Mouse (Mus musculus): Measurements from ENCODE around the gene Irf2bp1. TPM values are rescaled to one million over a fixed set of nuclear protein-coding genes. Genes with fewer than 3 reads are reported as not detected.

Gene Irf2bp1
- polyA plus RNA-seq, 1 experiment from 2014 or later = 32.4 TPM

DNA sequence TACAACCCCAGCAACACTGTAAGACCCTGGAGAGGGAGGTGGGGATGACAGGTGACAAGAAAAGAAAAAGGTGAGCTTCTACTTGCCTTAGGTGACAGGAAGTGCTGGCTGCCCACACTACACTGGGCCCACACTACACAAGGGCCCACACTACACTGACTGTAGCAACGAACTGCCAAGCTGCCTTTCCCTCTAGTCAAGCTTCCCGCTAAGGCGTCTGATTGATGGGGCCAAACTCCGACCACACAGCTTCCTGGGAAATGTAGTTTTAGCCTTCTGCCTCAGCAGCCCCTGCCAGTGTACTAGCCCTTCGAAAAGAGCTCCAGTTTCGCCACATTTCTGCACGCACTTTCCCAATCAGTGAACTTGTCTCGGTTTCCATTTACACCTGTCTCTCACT, 36.2 kb upstream of the Irf2bp1 start:
- WGBS = 11% methylated on average over 8 of the region's 8 CpGs
- Histone ChIP-seq H3K4me3 (replicated peaks; ENCODE audit: low read length) (no peak overlapping the region), H3K27ac (0 out of 2 replicates have a peak overlapping the region, but pooled peaks have one; percentile 45), H3K9ac (no peak overlapping the region), H3K9me3 (ENCODE audit: control insufficient read depth, low read length) (no peaks in the 10 kb centered on the region), H3K4me1 (replicated peaks; ENCODE audit: control insufficient read depth, insufficient read depth, low read length) (peaks cover 14% of the 10 kb centered on the region), H3K4me2 (replicated peaks) (no peak overlapping the region), H3K36me3 (replicated peaks; ENCODE audit: control insufficient read depth, insufficient read depth) (no peaks in the 10 kb centered on the region), H3K27me3 (ENCODE audit: control insufficient read depth, insufficient read depth, low read length) (no peaks in the 10 kb centered on the region)
- ATAC-seq (ENCODE audit: low FRiP score) (peak; percentile 44), DNase-seq (ENCODE audit: low spot score) (peak; percentile 68)

DNA sequence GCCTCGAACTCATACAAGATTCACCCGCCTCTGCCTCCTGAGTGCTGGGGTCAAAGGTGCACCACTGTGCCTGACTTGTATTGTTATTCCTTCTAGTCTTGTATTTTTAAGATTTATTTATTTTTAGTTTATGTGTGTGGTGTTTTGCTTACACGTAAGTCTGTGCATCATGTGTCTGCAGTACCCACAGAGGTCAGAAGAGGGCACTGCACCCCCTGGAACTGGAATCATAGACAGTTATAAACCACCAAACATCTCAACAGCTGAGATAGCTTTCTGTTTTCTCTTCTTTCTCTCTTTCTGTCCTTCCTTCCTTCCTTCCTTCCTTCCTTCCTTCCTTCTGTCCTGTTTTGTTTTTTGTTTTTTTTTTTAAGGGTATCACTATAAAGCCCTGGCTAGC, 32.9 kb upstream of the Irf2bp1 start:
- no peak overlapping the region for H3K4me2 ChIP-seq (replicated peaks)
- H3K9me3 ChIP-seq (ENCODE audit: control insufficient read depth, low read length) = no peaks in the 10 kb centered on the region
- no peak overlapping the region for H3K27ac ChIP-seq
- no peak overlapping the region for H3K9ac ChIP-seq
- no peak for ATAC-seq (ENCODE audit: low FRiP score)
- no peaks in the 10 kb centered on the region for H3K36me3 ChIP-seq (replicated peaks; ENCODE audit: control insufficient read depth, insufficient read depth)
- 87% methylated on average over 3 of the region's 3 CpGs for WGBS
- no peak overlapping the region for H3K4me3 ChIP-seq (replicated peaks; ENCODE audit: low read length)
- H3K4me1 ChIP-seq (replicated peaks; ENCODE audit: control insufficient read depth, insufficient read depth, low read length) = no peaks in the 10 kb centered on the region
- H3K27me3 ChIP-seq (ENCODE audit: control insufficient read depth, insufficient read depth, low read length) = no peaks in the 10 kb centered on the region
- DNase-seq (ENCODE audit: low spot score) = no peak

DNA sequence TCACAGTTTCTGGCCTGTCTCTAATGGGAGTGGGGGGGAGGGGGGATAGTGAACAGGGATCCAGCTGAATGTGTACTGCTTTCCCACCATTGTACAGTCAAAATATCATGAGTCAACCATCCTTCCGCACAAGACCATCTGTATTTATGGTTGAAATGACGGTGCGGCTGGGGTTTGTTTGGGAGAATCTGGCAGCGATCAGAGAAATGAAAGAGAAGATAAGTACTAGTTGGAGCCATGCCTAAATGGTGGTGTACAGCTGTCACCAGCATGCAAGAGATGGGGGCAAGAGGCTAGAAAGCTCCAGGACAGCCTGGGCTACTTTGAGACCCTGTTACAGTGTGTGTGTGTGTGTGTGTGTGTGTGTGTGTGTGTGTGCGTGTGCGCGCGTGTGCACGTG, 25.5 kb upstream of the Irf2bp1 start:
- H3K27ac ChIP-seq = no peak overlapping the region
- no peak for ATAC-seq (ENCODE audit: low FRiP score)
- H3K9me3 ChIP-seq (ENCODE audit: control insufficient read depth, low read length) = no peaks in the 10 kb centered on the region
- H3K27me3 ChIP-seq (ENCODE audit: control insufficient read depth, insufficient read depth, low read length) = no peaks in the 10 kb centered on the region
- no peak for DNase-seq (ENCODE audit: low spot score)
- no peaks in the 10 kb centered on the region for H3K4me1 ChIP-seq (replicated peaks; ENCODE audit: control insufficient read depth, insufficient read depth, low read length)
- WGBS = 92% methylated on average over 9 of the region's 9 CpGs
- H3K4me2 ChIP-seq (replicated peaks) = no peak overlapping the region
- H3K4me3 ChIP-seq (replicated peaks; ENCODE audit: low read length) = no peak overlapping the region
- no peaks in the 10 kb centered on the region for H3K36me3 ChIP-seq (replicated peaks; ENCODE audit: control insufficient read depth, insufficient read depth)
- no peak overlapping the region for H3K9ac ChIP-seq

DNA sequence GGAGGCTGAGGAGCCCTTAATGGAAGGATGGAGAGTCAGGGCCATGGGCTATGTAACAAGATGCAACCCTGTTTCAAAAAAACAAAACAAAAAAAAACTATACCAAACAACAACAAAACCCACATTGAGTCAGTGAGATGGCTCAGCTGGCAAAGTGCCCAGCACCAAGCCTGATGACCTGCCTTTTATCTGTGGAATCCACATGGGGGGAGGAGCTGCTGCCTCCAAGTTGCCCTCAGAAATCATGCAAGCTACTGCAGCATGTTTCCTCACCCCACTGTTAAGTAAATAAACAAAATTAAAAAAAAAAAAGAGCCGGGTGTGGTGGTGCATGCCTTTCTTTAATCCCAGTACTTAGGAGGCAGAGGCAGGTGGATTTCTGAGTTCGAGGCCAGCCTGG, 17.3 kb upstream of the Irf2bp1 start:
- 85% methylated on average over 2 of the region's 2 CpGs for WGBS
- ATAC-seq (ENCODE audit: low FRiP score) (no peak), DNase-seq (ENCODE audit: low spot score) (no peak)
- H3K4me2 ChIP-seq (replicated peaks) = no peak overlapping the region
- no peak overlapping the region for H3K9ac ChIP-seq
- H3K4me3 ChIP-seq (replicated peaks; ENCODE audit: low read length) = no peak overlapping the region
- H3K27me3 ChIP-seq (ENCODE audit: control insufficient read depth, insufficient read depth, low read length) = no peaks in the 10 kb centered on the region
- no peaks in the 10 kb centered on the region for H3K36me3 ChIP-seq (replicated peaks; ENCODE audit: control insufficient read depth, insufficient read depth)
- H3K4me1 ChIP-seq (replicated peaks; ENCODE audit: control insufficient read depth, insufficient read depth, low read length) = peaks cover 7% of the 10 kb centered on the region
- H3K27ac ChIP-seq = no peak overlapping the region
- H3K9me3 ChIP-seq (ENCODE audit: control insufficient read depth, low read length) = no peaks in the 10 kb centered on the region

DNA sequence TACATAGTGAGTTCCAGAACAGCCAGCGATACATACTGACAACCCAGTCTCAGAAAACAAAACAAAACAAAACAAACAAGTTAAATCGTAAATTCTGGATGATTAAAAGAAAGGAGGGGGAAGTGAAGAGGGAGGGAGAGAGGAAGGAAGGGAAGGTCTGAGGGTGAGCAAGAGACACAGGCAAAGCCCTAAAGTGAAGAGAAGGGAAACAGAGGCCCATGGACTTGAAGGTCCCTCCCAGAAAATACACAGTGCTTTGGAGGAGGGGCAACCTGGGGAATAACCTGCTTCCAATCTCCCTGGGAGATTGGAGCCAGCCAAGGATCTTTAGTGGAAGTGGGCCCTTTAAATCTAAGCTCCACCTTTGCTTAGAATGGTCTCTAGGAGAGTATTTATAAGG, 16.7 kb upstream of the Irf2bp1 start, which contains the start of gene Nanos2:
Gene Nanos2 (plus strand): TSS at position 301 of the 400 bp plus-strand sequence.
- no peak for DNase-seq (ENCODE audit: low spot score)
- H3K27me3 ChIP-seq (ENCODE audit: control insufficient read depth, insufficient read depth, low read length) = no peaks in the 10 kb centered on the region
- ATAC-seq (ENCODE audit: low FRiP score) = no peak
- no peak within 1 kb of the TSS for H3K4me3 ChIP-seq (replicated peaks; ENCODE audit: low read length)
- no peak within 1 kb of the TSS for H3K27ac ChIP-seq
- no peaks in the 10 kb centered on the region for H3K36me3 ChIP-seq (replicated peaks; ENCODE audit: control insufficient read depth, insufficient read depth)
- 74% methylated on average over 2 of the region's 2 CpGs for WGBS
- no peak within 1 kb of the TSS for H3K9ac ChIP-seq
- H3K4me1 ChIP-seq (replicated peaks; ENCODE audit: control insufficient read depth, insufficient read depth, low read length) = peaks cover 7% of the 10 kb centered on the region
- H3K4me2 ChIP-seq (replicated peaks) = no peak within 1 kb of the TSS
- H3K9me3 ChIP-seq (ENCODE audit: control insufficient read depth, low read length) = no peaks in the 10 kb centered on the region

DNA sequence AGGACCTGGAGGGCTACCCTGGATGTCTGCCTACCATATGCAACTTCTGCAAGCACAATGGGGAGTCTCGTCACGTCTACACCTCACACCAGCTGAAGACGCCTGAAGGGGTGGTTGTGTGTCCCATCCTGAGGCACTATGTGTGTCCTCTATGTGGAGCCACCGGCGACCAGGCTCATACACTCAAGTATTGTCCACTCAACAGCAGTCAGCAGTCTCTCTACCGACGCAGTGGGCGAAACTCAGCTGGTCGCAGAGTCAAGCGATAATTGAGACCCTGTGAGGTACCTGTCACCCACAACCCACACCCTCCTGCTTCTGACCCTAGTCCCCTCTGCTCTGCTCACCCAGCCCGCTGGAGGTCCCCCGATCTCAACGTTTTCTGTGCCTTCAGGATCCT, 16.1 kb upstream of the Irf2bp1 start:
- H3K9ac ChIP-seq = no peak overlapping the region
- H3K9me3 ChIP-seq (ENCODE audit: control insufficient read depth, low read length) = no peaks in the 10 kb centered on the region
- no peak overlapping the region for H3K27ac ChIP-seq
- no peak overlapping the region for H3K4me2 ChIP-seq (replicated peaks)
- WGBS = 77% methylated on average over 13 of the region's 13 CpGs
- DNase-seq (ENCODE audit: low spot score) (no peak), ATAC-seq (ENCODE audit: low FRiP score) (no peak)
- no peaks in the 10 kb centered on the region for H3K36me3 ChIP-seq (replicated peaks; ENCODE audit: control insufficient read depth, insufficient read depth)
- peaks cover 14% of the 10 kb centered on the region for H3K4me1 ChIP-seq (replicated peaks; ENCODE audit: control insufficient read depth, insufficient read depth, low read length)
- H3K27me3 ChIP-seq (ENCODE audit: control insufficient read depth, insufficient read depth, low read length) = no peaks in the 10 kb centered on the region
- H3K4me3 ChIP-seq (replicated peaks; ENCODE audit: low read length) = no peak overlapping the region

DNA sequence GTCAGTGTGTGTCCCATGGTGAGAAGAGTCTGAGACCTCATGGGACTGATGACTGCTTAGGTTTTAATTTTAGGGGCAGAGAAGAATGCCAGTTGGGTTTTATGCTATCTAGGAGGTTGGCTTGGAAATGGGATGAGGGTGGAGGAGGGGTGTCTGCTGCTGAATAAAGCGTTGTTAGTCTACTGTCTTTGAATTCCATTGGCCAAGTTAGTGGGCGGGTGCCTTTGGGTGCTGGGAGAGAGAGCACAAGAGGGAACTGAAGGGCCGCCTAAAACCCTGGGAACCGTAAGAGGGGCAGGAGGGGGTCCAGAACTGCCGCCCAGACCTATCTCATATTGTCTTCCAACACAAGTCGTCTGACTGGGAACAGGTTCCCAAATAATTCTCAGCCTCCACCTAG, 15.1 kb upstream of the Irf2bp1 start:
- ATAC-seq (ENCODE audit: low FRiP score) = no peak
- Histone ChIP-seq H3K9ac (no peak overlapping the region), H3K4me2 (replicated peaks) (no peak overlapping the region), H3K27me3 (ENCODE audit: control insufficient read depth, insufficient read depth, low read length) (no peaks in the 10 kb centered on the region), H3K4me1 (replicated peaks; ENCODE audit: control insufficient read depth, insufficient read depth, low read length) (peaks cover 22% of the 10 kb centered on the region), H3K9me3 (ENCODE audit: control insufficient read depth, low read length) (no peaks in the 10 kb centered on the region), H3K36me3 (replicated peaks; ENCODE audit: control insufficient read depth, insufficient read depth) (no peaks in the 10 kb centered on the region), H3K27ac (no peak overlapping the region), H3K4me3 (replicated peaks; ENCODE audit: low read length) (no peak overlapping the region)
- WGBS = 76% methylated on average over 6 of the region's 6 CpGs
- DNase-seq (ENCODE audit: low spot score) = no peak

DNA sequence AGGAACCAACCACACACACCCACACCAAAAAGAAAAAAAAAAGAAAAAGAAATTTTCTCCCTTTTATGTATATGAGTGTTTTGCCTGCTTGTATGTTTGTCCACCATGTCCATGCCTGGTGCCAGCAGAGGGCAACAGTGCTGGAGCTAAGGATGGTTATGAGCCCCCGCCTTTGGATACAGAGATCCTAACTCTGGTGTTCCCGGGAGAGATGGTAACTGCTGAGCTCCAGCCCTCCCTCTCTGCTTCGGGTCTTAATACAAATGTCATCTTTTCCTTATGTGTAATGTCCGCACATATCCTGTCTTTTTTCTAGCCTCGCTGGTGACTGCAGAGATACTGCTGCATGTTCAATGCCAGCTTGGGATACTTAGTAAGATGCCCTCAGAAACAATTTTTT, 13.8 kb upstream of the Irf2bp1 start:
- Histone ChIP-seq H3K9me3 (ENCODE audit: control insufficient read depth, low read length) (no peaks in the 10 kb centered on the region), H3K4me3 (replicated peaks; ENCODE audit: low read length) (peak overlapping the region; percentile 58), H3K4me1 (replicated peaks; ENCODE audit: control insufficient read depth, insufficient read depth, low read length) (peaks cover 28% of the 10 kb centered on the region), H3K27ac (peak overlapping the region; percentile 93), H3K9ac (peak overlapping the region; percentile 57), H3K36me3 (replicated peaks; ENCODE audit: control insufficient read depth, insufficient read depth) (no peaks in the 10 kb centered on the region), H3K27me3 (ENCODE audit: control insufficient read depth, insufficient read depth, low read length) (no peaks in the 10 kb centered on the region), H3K4me2 (replicated peaks) (peak overlapping the region; percentile 75)
- DNase-seq (ENCODE audit: low spot score) (peak; percentile 63), ATAC-seq (ENCODE audit: low FRiP score) (no peak)
- WGBS = 5% methylated on average over 5 of the region's 5 CpGs

DNA sequence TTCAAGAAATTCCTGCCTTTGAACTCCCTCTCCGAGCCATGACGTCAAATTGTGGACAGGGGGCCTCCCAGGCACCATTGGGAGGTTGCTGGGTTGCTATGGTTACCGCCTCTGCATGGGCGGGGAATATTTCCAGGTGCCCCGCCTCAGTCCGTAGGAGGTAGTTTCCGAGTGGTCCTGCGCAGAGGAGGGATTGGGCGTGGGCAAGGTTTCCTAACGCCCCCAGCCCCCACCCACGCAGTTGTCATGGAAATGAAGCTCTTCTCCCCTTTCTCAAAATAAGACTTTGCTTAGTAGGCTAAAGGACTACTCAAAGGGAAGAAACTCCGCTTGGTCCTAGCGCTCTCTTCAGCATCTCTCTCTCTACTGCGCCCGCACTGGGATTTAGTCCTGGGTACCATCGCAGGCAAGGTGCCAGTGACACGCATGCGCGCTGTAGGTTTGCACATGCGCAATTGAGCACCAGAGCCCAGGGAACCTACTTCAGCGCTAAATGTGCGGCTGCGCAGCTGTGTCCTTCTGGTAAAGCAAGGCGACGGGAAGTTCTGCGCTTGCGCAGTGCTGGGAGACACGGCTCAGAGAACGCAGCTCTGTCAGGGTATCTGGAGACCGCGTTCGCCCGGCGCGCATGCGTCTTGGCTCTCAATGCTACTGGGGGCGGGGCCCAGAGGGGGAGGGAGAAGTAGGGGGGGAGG, 13.1 kb upstream of the Irf2bp1 start, which contains the start of gene Mypop:
Gene Mypop (plus strand): TSS at position 645 of the 695 bp plus-strand sequence.
- ATAC-seq (ENCODE audit: low FRiP score) (peak; percentile 93), DNase-seq (ENCODE audit: low spot score) (peak; percentile 100)
- H3K36me3 ChIP-seq (replicated peaks; ENCODE audit: control insufficient read depth, insufficient read depth) = no peaks in the 10 kb centered on the region
- WGBS = under 1% methylated on average over 37 of the region's 37 CpGs
- H3K4me1 ChIP-seq (replicated peaks; ENCODE audit: control insufficient read depth, insufficient read depth, low read length) = peaks cover 30% of the 10 kb centered on the region
- H3K4me2 ChIP-seq (replicated peaks) = peak within 1 kb of the TSS; percentile 75
- peak within 1 kb of the TSS; percentile 58 for H3K4me3 ChIP-seq (replicated peaks; ENCODE audit: low read length)
- no peaks in the 10 kb centered on the region for H3K27me3 ChIP-seq (ENCODE audit: control insufficient read depth, insufficient read depth, low read length)
- no peaks in the 10 kb centered on the region for H3K9me3 ChIP-seq (ENCODE audit: control insufficient read depth, low read length)
- H3K27ac ChIP-seq = peak within 1 kb of the TSS; percentile 93
- peak within 1 kb of the TSS; percentile 74 for H3K9ac ChIP-seq
